Mouse (Mus musculus) myocyte (in vitro differentiated cells): ENCODE measurements around the gene Dnaja4. TPM values are rescaled to one million over a fixed set of nuclear protein-coding genes. Genes with fewer than 3 reads are reported as not detected.

Experiments
- polyA plus RNA-seq: library from polyadenylated mRNA; unstranded; fragments of >200 nt; fragmentation: generic; extraction: Trizol; gene quantifications from one replicate; pipeline ENCODE4 v1.2.1, GENCODE M21; 2012; ENCODE audit warnings: missing spikeins

The Dnaja4 gene
- polyA plus RNA-seq, 1 experiment, result 11.7 TPM

Other genes starting within 250 kb of the Dnaja4 start
- 0.22 TPM for gene Dmxl2, start 197.2 kb upstream of the Dnaja4 start, polyA plus RNA-seq
- gene Sh2d7, start 159.9 kb upstream of the Dnaja4 start, polyA plus RNA-seq, result not detected
- 1.3 TPM for gene Cib2, start 138.7 kb upstream of the Dnaja4 start, polyA plus RNA-seq
- 88.5 TPM for gene Idh3a, start 112.5 kb upstream of the Dnaja4 start, polyA plus RNA-seq
- 48.0 TPM for gene Acsbg1, start 37.0 kb upstream of the Dnaja4 start, polyA plus RNA-seq
- 41.7 TPM for gene Wdr61, start 35.6 kb downstream of the Dnaja4 start, polyA plus RNA-seq
- 0.13 TPM for gene Crabp1, start 65.9 kb downstream of the Dnaja4 start, polyA plus RNA-seq
- gene Ireb2, start 164.9 kb downstream of the Dnaja4 start, polyA plus RNA-seq, result 9.4 TPM
- 0.04 TPM for gene Hykk, start 218.4 kb downstream of the Dnaja4 start, polyA plus RNA-seq